Mouse (Mus musculus): ENCODE results near the gene Cfi.

DNA sequence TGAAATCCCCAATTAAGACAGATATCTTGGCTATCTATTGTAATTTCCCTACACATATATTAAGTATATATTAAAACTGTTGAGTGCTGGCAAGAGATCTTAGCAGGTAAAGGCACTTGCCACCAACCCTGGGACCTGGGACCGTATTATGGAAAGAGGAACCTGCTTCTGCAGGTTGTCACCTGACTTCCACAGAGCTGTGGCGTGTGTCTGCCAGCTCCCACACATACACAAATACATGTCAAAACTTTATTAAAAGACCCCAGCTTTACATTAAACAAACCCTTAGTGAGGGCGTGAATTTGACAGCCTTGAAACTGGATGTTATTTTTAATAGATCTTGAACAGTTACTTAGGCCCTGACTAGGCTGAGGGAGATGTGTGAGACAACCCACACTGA lies 67.7 kb downstream of the Cfi start:
- TF ChIP-seq CTCF (IDR thresholded peaks at IDR 0.05; ENCODE audit: low read depth, low read length) (no peak), GATA1 (IDR thresholded peaks at IDR 0.05; ENCODE audit: borderline replicate concordance, low read length) (no peak)

All from G1E (cell line).